20 mouse cellular contexts compared by ENCODE assay signal in the genomic region with DNA sequence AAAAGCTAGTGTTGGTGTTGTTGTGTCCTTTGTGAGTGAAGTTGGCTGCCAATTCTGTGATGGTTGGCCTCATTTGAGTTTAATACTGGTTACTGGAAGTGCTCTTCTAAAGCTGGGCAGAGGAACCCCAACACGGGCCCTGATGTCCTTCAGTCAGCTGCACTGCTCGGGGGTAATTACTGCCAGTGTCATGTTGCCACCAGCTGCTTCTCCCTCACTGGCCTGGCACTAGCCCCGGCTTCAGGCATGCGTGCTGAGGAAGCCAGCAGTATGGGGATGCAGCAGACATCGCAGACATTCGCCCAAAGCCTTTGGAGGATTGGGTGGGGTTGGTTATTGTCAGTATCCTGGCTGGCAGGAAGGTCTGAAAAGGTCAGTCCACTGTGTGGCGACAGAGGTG. TPM values are rescaled to one million over a fixed set of nuclear protein-coding genes. Genes with fewer than 3 reads are reported as not detected.
DNase-seq lines count a peak whose midpoint lies in the region; ATAC-seq lines count a peak whose summit lies in the region.
"Had no signal": no experiment of that assay in that cellular context is flagged by ENCODE, and none has a peak within 500 bp of the region (broad histone marks: within the 10 kb centered on the region; RNA-seq: fewer than 3 reads in every experiment).

No protein-coding gene starts in this region.

- peaks cover 95% of the 10 kb centered on the region for H3K4me1 ChIP-seq in megakaryocyte, embryonic 14.5 days
- H3K4me1 ChIP-seq: liver, embryonic 12.5 days had no signal

- no peak for ATAC-seq in cerebellum, adult (ENCODE audit: insufficient number of reproducible peaks, low FRiP score, low TSS enrichment)
- ATAC-seq in megakaryocyte, adult 5-6 weeks (ENCODE audit: poor library complexity, severe bottlenecking) = no peak
- no peak for ATAC-seq in activated CD4-positive, CD25-positive, alpha-beta regulatory T cell, adult 4 months
- ATAC-seq: forebrain, embryonic 16.5 days; hindbrain, embryonic 16.5 days; intestine, postnatal 0 days; liver, embryonic 12.5 days had no signal

- no peaks in the 10 kb centered on the region for H3K9me3 ChIP-seq in megakaryocyte, embryonic 14.5 days
- H3K9me3 ChIP-seq: embryonic facial prominence, embryonic 13.5 days; G1E; heart, embryonic 15.5 days; limb, embryonic 12.5 days; liver, embryonic 12.5 days had no signal

- H3K36me3 ChIP-seq in megakaryocyte, embryonic 14.5 days (replicated peaks; ENCODE audit: low read length) = peaks cover 96% of the 10 kb centered on the region

- H3K4me3 ChIP-seq in megakaryocyte, embryonic 14.5 days (replicated peaks) = peak overlapping the region; percentile 30
- H3K4me3 ChIP-seq: embryonic facial prominence, embryonic 13.5 days; heart, adult 2 months; heart, embryonic 15.5 days; limb, embryonic 12.5 days; liver, embryonic 12.5 days had no signal

- peak; percentile 67 for DNase-seq in cerebellum, adult 11-12 months
- DNase-seq in gastrocnemius, postnatal 10 days = peak; percentile 55
- no peak for DNase-seq in embryo, embryonic 10.5 days (ENCODE audit: low spot score)
- DNase-seq: adrenal gland, postnatal 36 days; heart, adult 2 months; heart, postnatal 4 days; lung, adult 2 months; right cerebral cortex, postnatal 4 days had no signal

- no peaks in the 10 kb centered on the region for H3K27me3 ChIP-seq in megakaryocyte, embryonic 14.5 days (replicated peaks)
- H3K27me3 ChIP-seq: embryonic facial prominence, embryonic 13.5 days; heart, embryonic 15.5 days; limb, embryonic 12.5 days; liver, embryonic 12.5 days had no signal

RNA-seq across cellular contexts. Expression of gene Prrc2b, which starts 36.8 kb away (rescaled TPM):
- polyA plus RNA-seq in megakaryocyte, embryonic 14.5 days (2012; ENCODE audit: insufficient read depth, low replicate concordance) = 20.7 and 115 TPM in 2 replicates
- 26.9 and 27.2 TPM in 2 replicates for total RNA-seq in megakaryocyte, adult 5-6 weeks (2015)
- 11.5 and 13.9 TPM in 2 replicates for total RNA-seq in megakaryocyte, adult 5-6 weeks (2017)
- 100 to 1,000 TPM; 104 to 111 TPM for total RNA-seq in gastrocnemius, postnatal 10 days (2021)
- 10 to 100 TPM; 32.0 to 32.6 TPM for polyA plus RNA-seq in activated CD4-positive, CD25-positive, alpha-beta regulatory T cell, adult 4 months (2017; shearing (Covaris generic))

RNA-seq across cellular contexts. Expression of gene Pomt1, which starts 48.7 kb away (rescaled TPM):
- 5.3 and 16.0 TPM in 2 replicates for polyA plus RNA-seq in megakaryocyte, embryonic 14.5 days (2012; ENCODE audit: insufficient read depth, low replicate concordance)
- 7.7 and 8.4 TPM in 2 replicates for total RNA-seq in megakaryocyte, adult 5-6 weeks (2015)
- total RNA-seq in megakaryocyte, adult 5-6 weeks (2017) = 15.2 and 17.3 TPM in 2 replicates
- total RNA-seq in gastrocnemius, postnatal 10 days (2021) = 10 to 100 TPM; 16.0 to 17.2 TPM
- polyA plus RNA-seq in activated CD4-positive, CD25-positive, alpha-beta regulatory T cell, adult 4 months (2017; shearing (Covaris generic)) = 1 to 10 TPM; 2.5 to 3.8 TPM
